ENCODE assay signal across 8 mouse cellular contexts in the genomic region with DNA sequence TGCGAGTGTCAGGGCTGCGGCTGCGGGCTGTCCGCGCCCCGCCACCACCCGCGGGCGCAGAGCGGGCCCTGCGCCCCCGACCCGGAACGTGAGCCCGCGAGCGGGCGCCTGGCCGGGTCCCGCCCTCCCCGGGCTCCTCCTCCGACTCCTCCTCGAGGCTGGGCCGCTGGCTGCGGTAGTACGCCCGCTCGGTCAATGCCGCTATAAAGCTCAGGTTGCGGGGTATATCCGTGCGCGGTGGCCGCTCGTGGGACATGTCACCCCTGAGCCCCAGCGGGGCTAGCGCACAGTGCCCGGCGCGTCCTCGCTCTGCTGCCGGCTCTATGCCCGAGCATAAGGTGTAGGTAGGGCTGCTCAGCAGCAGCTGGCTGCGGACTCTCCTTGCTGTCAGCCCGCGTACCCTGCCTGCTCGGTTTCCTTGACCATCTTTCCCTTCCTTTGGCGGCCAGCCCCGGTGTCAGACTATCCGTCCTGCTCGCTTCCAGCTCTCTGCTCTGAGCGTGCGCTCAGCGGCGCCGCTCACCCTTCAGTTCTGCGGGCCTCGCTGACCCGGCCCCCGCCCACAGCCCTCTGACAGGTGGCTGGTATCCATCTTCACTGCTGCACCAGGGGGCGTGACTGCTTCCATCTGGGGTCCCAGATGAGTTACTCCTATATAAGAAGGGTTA. TPM values are rescaled to one million over a fixed set of nuclear protein-coding genes. Genes with fewer than 3 reads are reported as not detected.
DNase-seq lines count a peak whose midpoint lies in the region; ATAC-seq and TF ChIP-seq lines count a peak whose summit lies in the region.

A gene (minus strand): TSS at position 503 of the 668 bp plus-strand sequence.

- H3K9ac ChIP-seq in forebrain, embryonic 13.5 days = peak within 1 kb of the TSS; percentile 91
- H3K9ac ChIP-seq in heart, postnatal 0 days (replicated peaks; ENCODE audit: low read depth, low read length) = peak within 1 kb of the TSS; percentile 69
- H3K9ac ChIP-seq in neural tube, embryonic 15.5 days (replicated peaks) = peak within 1 kb of the TSS; percentile 84

- peaks cover 26% of the 10 kb centered on the region for H3K4me1 ChIP-seq in E14TG2a.4 (replicated peaks; ENCODE audit: low read depth, low read length)
- H3K4me1 ChIP-seq in forebrain, embryonic 13.5 days = peaks cover 16% of the 10 kb centered on the region
- peaks cover 11% of the 10 kb centered on the region; the same call in 1 of the 2 replicates for H3K4me1 ChIP-seq in heart, postnatal 0 days (ENCODE audit: control insufficient read depth, insufficient read depth)
- H3K4me1 ChIP-seq in lung, adult 2 months (ENCODE audit: control insufficient read depth, insufficient read depth, low read length) = peaks cover 3% of the 10 kb centered on the region; the same call in 1 of the 2 replicates
- peaks cover 16% of the 10 kb centered on the region for H3K4me1 ChIP-seq in neural tube, embryonic 15.5 days

- H3K36me3 ChIP-seq in E14TG2a.4 (ENCODE audit: insufficient read depth, low read length) = no peaks in the 10 kb centered on the region
- no peaks in the 10 kb centered on the region for H3K36me3 ChIP-seq in forebrain, embryonic 13.5 days (ENCODE audit: poor library complexity, severe bottlenecking)
- H3K36me3 ChIP-seq in heart, postnatal 0 days (replicated peaks; ENCODE audit: control insufficient read depth, insufficient read depth, low read length) = no peaks in the 10 kb centered on the region
- no peaks in the 10 kb centered on the region for H3K36me3 ChIP-seq in neural tube, embryonic 15.5 days

- no peak for TF ChIP-seq POLR2A in lung, adult 2 months (IDR thresholded peaks at IDR 0.05; ENCODE audit: borderline replicate concordance, extremely low read depth, low read depth, low read length)

- TF ChIP-seq EP300 in heart, postnatal 0 days (IDR thresholded peaks at IDR 0.05; ENCODE audit: low read depth) = no peak

- peak; percentile 36 for DNase-seq in heart, postnatal 0 days (ENCODE audit: low spot score)
- DNase-seq in kidney, postnatal 4 days = peak; percentile 73 to 83
- DNase-seq in lung, adult 2 months = peak; percentile 77
- DNase-seq in thymus, postnatal 0 days (ENCODE audit: low spot score) = peak; percentile 66

- under 1% methylated on average over 58 of the region's 61 CpGs for WGBS in forebrain, embryonic 13.5 days
- under 1% methylated on average over 45 of the region's 61 CpGs for WGBS in heart, postnatal 0 days
- WGBS in lung, adult 2 months = under 1% methylated on average over 61 of the region's 61 CpGs
- WGBS in neural tube, embryonic 15.5 days = under 1% methylated on average over 58 of the region's 61 CpGs

- H3K9me3 ChIP-seq in E14TG2a.4 (ENCODE audit: low read length) = no peaks in the 10 kb centered on the region
- H3K9me3 ChIP-seq in forebrain, embryonic 13.5 days (replicated peaks) = no peaks in the 10 kb centered on the region
- H3K9me3 ChIP-seq in heart, postnatal 0 days (replicated peaks; ENCODE audit: control insufficient read depth, low read length) = no peaks in the 10 kb centered on the region
- no peaks in the 10 kb centered on the region for H3K9me3 ChIP-seq in neural tube, embryonic 15.5 days (replicated peaks)

- TF ChIP-seq CTCF in E14TG2a.4 (conservative IDR thresholded peaks at IDR 0.05; ENCODE audit: low read length) = no peak
- peak; percentile 18; the same call in 1 of the 2 replicates for TF ChIP-seq CTCF in heart, postnatal 0 days (IDR thresholded peaks at IDR 0.05; ENCODE audit: low read depth)
- no peak for TF ChIP-seq CTCF in lung, adult 2 months (IDR thresholded peaks at IDR 0.05; ENCODE audit: insufficient read depth, low read length)

- peak within 1 kb of the TSS; percentile 99 for H3K4me2 ChIP-seq in forebrain, embryonic 13.5 days
- peak within 1 kb of the TSS; percentile 98 for H3K4me2 ChIP-seq in heart, postnatal 0 days (ENCODE audit: low read depth, low read length)
- peak within 1 kb of the TSS; percentile 96 for H3K4me2 ChIP-seq in neural tube, embryonic 15.5 days

- peak within 1 kb of the TSS; percentile 90 for H3K27ac ChIP-seq in forebrain, embryonic 13.5 days
- H3K27ac ChIP-seq in heart, postnatal 0 days (ENCODE audit: low read depth) = peak within 1 kb of the TSS; percentile 79
- peak within 1 kb of the TSS; percentile 95 for H3K27ac ChIP-seq in neural tube, embryonic 15.5 days (replicated peaks)

- peaks cover 50% of the 10 kb centered on the region for H3K27me3 ChIP-seq in E14TG2a.4 (ENCODE audit: insufficient read depth, low read length)
- H3K27me3 ChIP-seq in forebrain, embryonic 13.5 days = peaks cover 7% of the 10 kb centered on the region; the same call in 1 of the 2 replicates
- no peaks in the 10 kb centered on the region for H3K27me3 ChIP-seq in heart, postnatal 0 days (ENCODE audit: control insufficient read depth, insufficient read depth, low read length)
- H3K27me3 ChIP-seq in neural tube, embryonic 15.5 days (replicated peaks) = no peaks in the 10 kb centered on the region; the same call in 1 of the 2 replicates

- ATAC-seq in cerebellum, adult (ENCODE audit: insufficient number of reproducible peaks, low FRiP score, low TSS enrichment) = peak; percentile 67
- ATAC-seq in forebrain, embryonic 13.5 days = peak; percentile 84
- ATAC-seq in heart, postnatal 0 days (ENCODE audit: insufficient read depth, low read depth) = peak; percentile 69
- peak; percentile 83 for ATAC-seq in neural tube, embryonic 15.5 days (ENCODE audit: low FRiP score)

- peak within 1 kb of the TSS; percentile 90 for H3K4me3 ChIP-seq in E14TG2a.4 (replicated peaks; ENCODE audit: low read length)
- peak within 1 kb of the TSS; percentile 77 for H3K4me3 ChIP-seq in forebrain, embryonic 13.5 days
- peak within 1 kb of the TSS; percentile 85 for H3K4me3 ChIP-seq in heart, postnatal 0 days (ENCODE audit: low read depth, low read length)
- H3K4me3 ChIP-seq in lung, adult 2 months (replicated peaks; ENCODE audit: extremely low read depth, low read depth, low read length) = peak within 1 kb of the TSS; percentile 77
- H3K4me3 ChIP-seq in neural tube, embryonic 15.5 days (replicated peaks) = peak within 1 kb of the TSS; percentile 71

RNA-seq across cellular contexts. Expression of the gene that starts here (rescaled TPM):
- 1.4 and 2.0 TPM in 2 replicates for polyA plus RNA-seq in forebrain, embryonic 13.5 days (2015; fragmentation: Nextera tagmentation; extraction: Ambion mirVana)
- total RNA-seq in heart, postnatal 0 days (2014; rRNA removed; ENCODE audit: low replicate concordance) = 0.08 and 1.3 TPM in 2 replicates
- 0.79 and 1.3 TPM in 2 replicates for polyA plus RNA-seq in heart, postnatal 0 days (2015; fragmentation: Nextera tagmentation; extraction: Ambion mirVana)
- 17.8 and 24.4 TPM in 2 replicates for polyA plus RNA-seq in lung, adult 2 months (2012; rRNA removed)
- polyA plus RNA-seq in neural tube, embryonic 15.5 days (2015; fragmentation: Nextera tagmentation; extraction: Ambion mirVana) = 4.0 and 4.1 TPM in 2 replicates
- 1.8 and 2.2 TPM in 2 replicates for polyA plus RNA-seq in thymus, postnatal 0 days (2015; fragmentation: Nextera tagmentation; extraction: Ambion mirVana)

Comparison
In these comparisons a context has a peak if more than half of its experiments do, and no peak if none do; other contexts are left out.
1. Peak in every context shown above with its lines: DNase-seq, ATAC-seq, H3K4me3 ChIP-seq and H3K27ac ChIP-seq.